Mouse (Mus musculus) small intestine, adult 2 months (tissue): Measurements from ENCODE around the gene Fli1.

Source experiments
- CTCF ChIP-seq: fragments of 200-500 bp; IDR thresholded peaks from 2 replicates; pipeline ENCODE4 v1.5.1; 2012; ENCODE audit warnings: low read depth, mild to moderate bottlenecking, control low read depth, inconsistent platforms, low read length, moderate library complexity, mixed read lengths; ENCODE audit not compliant: insufficient replicate concordance, insufficient read length; ENCODE audit errors: extremely low read depth
- POLR2A ChIP-seq: fragments of 200-500 bp; IDR thresholded peaks from 2 replicates; pipeline ENCODE4 v1.6.1; 2012; ENCODE audit warnings: low read depth, mild to moderate bottlenecking, control low read depth, inconsistent platforms, low read length, moderate library complexity

DNA sequence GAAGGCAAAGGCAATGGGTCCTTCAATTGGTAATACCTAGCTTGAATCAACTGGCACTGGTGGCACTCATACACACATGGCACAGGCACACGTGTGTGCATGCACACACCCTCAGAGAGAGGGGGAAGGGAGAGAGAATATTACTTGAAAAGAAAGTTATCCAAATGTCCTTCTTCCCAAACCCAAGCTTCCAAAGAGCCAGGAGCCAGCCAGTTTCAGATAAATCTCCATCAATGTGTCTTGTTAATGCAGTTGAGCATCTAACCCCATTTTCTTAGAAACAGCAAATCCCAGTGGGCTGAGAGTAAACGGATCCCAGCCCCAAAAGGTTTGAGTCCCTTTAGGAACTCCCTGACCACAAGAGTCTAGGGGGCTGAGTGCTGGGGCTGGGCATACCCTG, 29.2 kb downstream of the Fli1 start:
- TF ChIP-seq POLR2A (no peak), CTCF (no peak)
